Mouse (Mus musculus) liver, embryonic 11.5 days (tissue): ENCODE results near the gene Wdr19. TPM values are rescaled to one million over a fixed set of nuclear protein-coding genes. Genes with fewer than 3 reads are reported as not detected.
"Not testable (repeated sequence)": the region's sequence is repeated elsewhere in the genome, so short reads cannot be mapped to it uniquely, and the experiment has no call there.

Experiments
- ATAC-seq: fragments of 200-750 bp; cut with Nextera tagmentation; replicated peaks from 2 replicates; pipeline ENCODE4 v1.8.0; 2017; ENCODE audit warnings: moderate number of reproducible peaks, mild to moderate bottlenecking, moderate TSS enrichment, moderate library complexity; ENCODE audit not compliant: low FRiP score
- DNase-seq: peaks from one replicate; pipeline ENCODE4 v3.0.0-alpha.2; 2017; ENCODE audit warnings: low spot score
- H3K27ac ChIP-seq: fragments of 300-500 bp; sonication (generic); 2 replicates; pipeline ENCODE4 v1.5.1; 2014; ENCODE audit warnings: mild to moderate bottlenecking, low read depth, low read length, control low read depth
- H3K27me3 ChIP-seq: fragments of 300-500 bp; sonication (generic); replicated peaks from 2 replicates; pipeline ENCODE4 v1.6.1; 2014; ENCODE audit warnings: low read length, mixed read lengths; ENCODE audit not compliant: control insufficient read depth, insufficient read depth
- H3K36me3 ChIP-seq: fragments of 300-500 bp; sonication (generic); 2 replicates; pipeline ENCODE4 v1.6.1; 2014; ENCODE audit warnings: mild to moderate bottlenecking, low read length, moderate library complexity, mixed read lengths; ENCODE audit not compliant: control insufficient read depth, insufficient read depth
- H3K4me1 ChIP-seq: fragments of 300-500 bp; sonication (generic); replicated peaks from 2 replicates; pipeline ENCODE4 v1.6.1; 2014; ENCODE audit warnings: low read length, mixed read lengths; ENCODE audit not compliant: control insufficient read depth, insufficient read depth
- H3K4me2 ChIP-seq: fragments of 300-500 bp; sonication (generic); 2 replicates; pipeline ENCODE4 v1.6.1; 2014; ENCODE audit warnings: mild to moderate bottlenecking, control low read depth, moderate library complexity
- H3K4me3 ChIP-seq: fragments of 300-500 bp; sonication (generic); 2 replicates; pipeline ENCODE4 v1.5.1; 2014; ENCODE audit warnings: low read depth, low read length, control low read depth
- H3K9ac ChIP-seq: fragments of 300-500 bp; sonication (generic); 2 replicates; pipeline ENCODE4 v1.6.1; 2014; ENCODE audit warnings: low read depth, low read length, control low read depth
- H3K9me3 ChIP-seq: fragments of 300-500 bp; sonication (generic); 2 replicates; pipeline ENCODE4 v1.6.1; 2016; ENCODE audit warnings: low read length, inconsistent platforms, mixed read lengths; ENCODE audit not compliant: control insufficient read depth
- WGBS: fragments of 180-500 bp; shearing (Covaris S2); extraction: QIAGEN DNeasy Blood & Tissue Kit; methylation state at CpG from one replicate; pipeline ENCODE4 v1.1.7; 2014; 5-methylcytosine and 5-hydroxymethylcytosine counted together
- polyA plus RNA-seq: library from polyadenylated mRNA; unstranded; fragments of >200 nt; fragmentation: Nextera tagmentation; extraction: Ambion mirVana; gene quantifications from 2 replicates; pipeline ENCODE4 v1.2.1, GENCODE M21; 2014

Wdr19 gene
- polyA plus RNA-seq, 1 experiment from 2014 or later: 5.8 TPM

DNA sequence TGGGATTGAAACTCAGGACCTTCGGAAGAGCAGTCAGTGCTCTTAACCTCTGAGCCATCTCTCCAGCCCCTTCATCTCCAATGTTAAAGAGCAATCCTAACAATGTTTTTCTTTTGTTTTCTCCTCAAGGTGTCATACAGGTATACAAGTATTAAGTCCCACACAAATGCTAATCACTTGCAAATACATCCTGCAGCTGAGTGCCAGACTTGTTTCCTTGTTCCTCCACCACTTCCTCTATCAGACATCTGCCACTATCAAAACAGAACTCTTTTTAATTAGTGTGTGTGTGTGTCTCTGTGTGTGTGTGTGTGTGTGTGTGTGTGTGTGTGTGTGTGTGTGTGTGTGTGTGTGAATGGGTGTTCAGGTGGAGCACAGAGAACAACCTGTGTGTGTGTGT is 100.1 kb downstream of the Wdr19 start:
- H3K27ac ChIP-seq, H3K36me3 ChIP-seq, DNase-seq, H3K9me3 ChIP-seq, H3K4me3 ChIP-seq, H3K27me3 ChIP-seq, H3K4me2 ChIP-seq, H3K9ac ChIP-seq, ATAC-seq: not testable (repeated sequence)
- H3K4me1 ChIP-seq: peaks cover 15% of the 10 kb centered on the region
- WGBS: 84% methylated on average over 1 of the region's 1 CpGs

- DNase-seq (no peak), ATAC-seq (no peak)
- no peak overlapping the region for H3K4me2 ChIP-seq
- H3K9me3 ChIP-seq: no peaks in the 10 kb centered on the region
- H3K4me1 ChIP-seq: peaks cover 15% of the 10 kb centered on the region
- H3K36me3 ChIP-seq: peaks cover 8% of the 10 kb centered on the region; the same call in 1 of the 2 replicates
- no peak overlapping the region for H3K4me3 ChIP-seq
- H3K9ac ChIP-seq: no peak overlapping the region
- 83% methylated on average over 9 of the region's 9 CpGs for WGBS
- H3K27ac ChIP-seq: no peak overlapping the region
- no peaks in the 10 kb centered on the region for H3K27me3 ChIP-seq
Observed at GRCm38 (mm10) chr5:65300121-65300520, 100.6 kb downstream of the Wdr19 start.

- H3K9ac ChIP-seq: no peak overlapping the region
- H3K27me3 ChIP-seq: no peaks in the 10 kb centered on the region
- H3K27ac ChIP-seq: no peak overlapping the region
- no peak overlapping the region for H3K4me3 ChIP-seq
- WGBS: 82% methylated on average over 9 of the region's 9 CpGs
- peaks cover 11% of the 10 kb centered on the region for H3K36me3 ChIP-seq
- H3K9me3 ChIP-seq: no peaks in the 10 kb centered on the region
- no peak for ATAC-seq
- no peak for DNase-seq
- no peaks in the 10 kb centered on the region for H3K4me1 ChIP-seq
- H3K4me2 ChIP-seq: no peak overlapping the region
Observed at GRCm38 (mm10) chr5:65305516-65305915, 106.0 kb downstream of the Wdr19 start.

- ATAC-seq: no peak
- Histone ChIP-seq H3K36me3 (peaks cover 11% of the 10 kb centered on the region), H3K4me3 (no peak overlapping the region), H3K27me3 (no peaks in the 10 kb centered on the region), H3K9ac (no peak overlapping the region), H3K27ac (no peak overlapping the region), H3K4me1 (no peaks in the 10 kb centered on the region), H3K4me2 (no peak overlapping the region), H3K9me3 (no peaks in the 10 kb centered on the region)
- WGBS: 92% methylated on average over 7 of the region's 7 CpGs
- no peak for DNase-seq
Observed at GRCm38 (mm10) chr5:65308208-65308607, 108.7 kb downstream of the Wdr19 start.

DNA sequence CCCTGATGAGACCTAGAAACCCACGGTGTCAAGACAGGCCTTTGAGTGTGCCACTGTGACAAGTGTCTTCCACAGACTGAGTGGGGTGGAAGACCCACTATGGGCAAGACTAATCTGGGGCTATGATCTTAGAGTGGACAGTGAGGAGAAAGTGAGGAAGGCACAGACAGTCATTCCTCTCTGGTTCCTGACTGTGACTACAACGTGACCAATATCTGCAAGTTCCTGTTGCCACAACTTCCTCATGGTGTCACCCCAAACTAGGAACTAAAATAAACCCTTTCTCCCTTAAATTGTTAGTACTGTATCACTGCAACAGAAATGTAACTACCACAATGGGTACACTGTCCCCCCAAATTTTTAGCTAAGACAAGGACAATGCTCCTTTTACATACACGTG is 109.4 kb downstream of the Wdr19 start:
- ATAC-seq (no peak), DNase-seq (no peak)
- WGBS: 86% methylated on average over 3 of the region's 3 CpGs
- Histone ChIP-seq H3K27me3 (no peaks in the 10 kb centered on the region), H3K9ac (no peak overlapping the region), H3K9me3 (no peaks in the 10 kb centered on the region), H3K36me3 (peaks cover 11% of the 10 kb centered on the region), H3K27ac (no peak overlapping the region), H3K4me2 (no peak overlapping the region), H3K4me3 (no peak overlapping the region), H3K4me1 (no peaks in the 10 kb centered on the region)

Other genes starting within 250 kb of the Wdr19 start
- 0.26 and 0.66 TPM in 2 replicates for gene Tlr6, start 239.6 kb upstream of the Wdr19 start, polyA plus RNA-seq
- 18.5 and 21.1 TPM in 2 replicates for gene Fam114a1, start 229.6 kb upstream of the Wdr19 start, polyA plus RNA-seq
- gene Tmem156, start 107.6 kb upstream of the Wdr19 start, polyA plus RNA-seq: 0.42 and 0.55 TPM in 2 replicates
- gene Klhl5, start 92.2 kb upstream of the Wdr19 start, polyA plus RNA-seq: 10.0 and 10.7 TPM in 2 replicates
- 82.3 and 83.3 TPM in 2 replicates for gene Rfc1, start 136.0 kb downstream of the Wdr19 start, polyA plus RNA-seq
- gene Klb, start 148.6 kb downstream of the Wdr19 start, polyA plus RNA-seq: 10.8 and 11.6 TPM in 2 replicates
- gene Rpl9, start 191.7 kb downstream of the Wdr19 start, polyA plus RNA-seq: 1,151 and 1,248 TPM in 2 replicates
- gene Lias, start 191.8 kb downstream of the Wdr19 start, polyA plus RNA-seq: 80.2 and 80.8 TPM in 2 replicates
- 48.2 and 49.3 TPM in 2 replicates for gene Ugdh, start 236.3 kb downstream of the Wdr19 start, polyA plus RNA-seq